Mouse (Mus musculus) ES-E14 (cell line): Measurements from ENCODE around the gene Agap3.
A peak's percentile ranks its signal among the peaks of the same experiment; 100 is the strongest.

Experiments used
- HCFC1 ChIP-seq: IDR thresholded peaks from 2 replicates; pipeline ENCODE4 v1.6.1; 2012; ENCODE audit warnings: low read length, inconsistent platforms, borderline replicate concordance; ENCODE audit not compliant: insufficient read depth
- MAFK ChIP-seq: IDR thresholded peaks from 2 replicates; pipeline ENCODE4 v1.6.1; 2014; ENCODE audit warnings: mild to moderate bottlenecking, low read depth, low read length, inconsistent platforms; ENCODE audit not compliant: insufficient read depth
- ZC3H11A ChIP-seq: IDR thresholded peaks from 2 replicates; pipeline ENCODE4 v1.6.1; 2012; ENCODE audit warnings: low read depth, mild to moderate bottlenecking, inconsistent platforms, low read length, borderline replicate concordance

DNA sequence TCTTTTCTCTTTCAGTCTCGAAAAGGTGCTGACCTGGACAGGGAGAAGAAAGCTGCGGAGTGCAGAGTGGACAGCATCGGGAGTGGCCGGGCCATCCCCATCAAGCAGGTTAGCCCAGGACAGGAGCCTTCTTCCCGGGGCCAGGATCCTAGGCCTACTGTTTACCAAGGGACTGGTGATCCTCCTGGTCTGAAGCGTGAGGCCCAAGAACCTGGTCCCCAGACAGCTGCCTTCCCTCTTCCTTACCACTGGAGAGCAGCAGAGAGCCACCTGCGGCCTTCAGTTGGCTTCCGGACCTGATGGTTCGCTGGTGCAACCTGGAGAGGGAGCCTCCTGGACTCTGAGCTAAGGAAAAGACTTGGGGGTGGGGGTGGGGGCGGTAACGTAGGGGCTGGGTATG lies 31.3 kb downstream of the Agap3 start:
- peak; percentile 30; the same call in 1 of the 2 replicates for TF ChIP-seq HCFC1
- no peak for TF ChIP-seq MAFK
- TF ChIP-seq ZC3H11A: peak; percentile 38; the same call in 1 of the 2 replicates
